Mouse (Mus musculus) testis, adult 2 months (tissue): Measurements from ENCODE around the gene Skap1.

Source experiments
- CTCF ChIP-seq: fragments of 200-500 bp; IDR thresholded peaks from 2 replicates; pipeline ENCODE4 v1.5.1; 2012; ENCODE audit warnings: low read depth, mild to moderate bottlenecking, inconsistent platforms, low read length, moderate library complexity; ENCODE audit not compliant: control insufficient read depth, insufficient read depth, insufficient replicate concordance
- POLR2A ChIP-seq: fragments of 200-500 bp; IDR thresholded peaks from 2 replicates; pipeline ENCODE4 v1.6.1; 2012; ENCODE audit warnings: low read depth, mild to moderate bottlenecking, inconsistent platforms, low read length, moderate library complexity; ENCODE audit not compliant: control insufficient read depth

DNA sequence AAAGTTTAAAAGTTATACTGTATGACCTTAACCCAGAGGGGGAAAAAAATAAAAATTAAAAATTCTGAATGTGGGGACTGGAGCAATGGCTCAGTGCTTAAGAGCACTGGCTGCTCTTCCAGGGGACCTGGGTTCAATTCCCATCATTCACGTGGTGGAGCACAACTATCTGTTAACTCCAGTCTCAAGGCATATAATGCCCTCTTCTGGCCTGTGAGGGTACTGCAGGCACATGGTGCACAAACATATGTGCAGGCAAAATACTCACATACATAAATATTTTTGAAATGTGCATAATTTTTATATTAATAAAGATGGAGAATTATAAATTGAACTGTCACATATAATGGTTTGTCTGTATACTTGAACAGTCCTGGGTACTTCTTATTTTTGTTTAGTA is 99.7 kb downstream of the Skap1 start:
- TF ChIP-seq POLR2A, result no peak
- no peak for TF ChIP-seq CTCF
